Mouse (Mus musculus) activated CD4-positive, CD25-positive, alpha-beta regulatory T cell, adult 4 months (primary cell): ENCODE measurements around the gene Atp13a5. TPM values are rescaled to one million over a fixed set of nuclear protein-coding genes. Genes with fewer than 3 reads are reported as not detected.

Experiments used
- ATAC-seq: one replicate; pipeline ENCODE4 v1.8.0; 2017
- polyA plus RNA-seq, 2 experiments: library from polyadenylated mRNA; unstranded; fragments of 100-300 nt; shearing (Covaris generic); gene quantifications; one replicate each; pipeline ENCODE4 v1.2.1; 2017

Atp13a5 gene
- polyA plus RNA-seq, 2 experiments from 2014 or later: 0.12 TPM; not detected in 1

- ATAC-seq: no peak
Observed at GRCm38 (mm10) chr16:29204875-29205274, 173.7 kb downstream of the Atp13a5 start.

- ATAC-seq: no peak
Observed at GRCm38 (mm10) chr16:29201146-29201545, 177.4 kb downstream of the Atp13a5 start.

GRCm38 (mm10) chr16:29198461-29198860 is 180.1 kb downstream of the Atp13a5 start:
- no peak for ATAC-seq

- ATAC-seq: no peak
Observed at GRCm38 (mm10) chr16:29195156-29195555, 183.4 kb downstream of the Atp13a5 start.

GRCm38 (mm10) chr16:29193981-29194380 is 184.6 kb downstream of the Atp13a5 start:
- ATAC-seq: no peak

- no peak for ATAC-seq
Observed at GRCm38 (mm10) chr16:29192911-29193310, 185.6 kb downstream of the Atp13a5 start.

Other genes starting within 250 kb of the Atp13a5 start
- not detected for gene Hrasls, start 169.0 kb downstream of the Atp13a5 start, polyA plus RNA-seq
- not detected for gene Atp13a4, start 166.1 kb upstream of the Atp13a5 start, polyA plus RNA-seq
- gene Opa1, start 200.6 kb upstream of the Atp13a5 start, polyA plus RNA-seq: 10 to 100 TPM; 22.2 to 22.4 TPM